Mouse (Mus musculus) CH12.LX (cell line): ENCODE measurements around the gene Fbxo36. TPM values are rescaled to one million over a fixed set of nuclear protein-coding genes. Genes with fewer than 3 reads are reported as not detected.

Experiments
- DNase-seq: peaks from one replicate; pipeline ENCODE4 v3.0.0-alpha.2; 2013; ENCODE audit errors: extremely low read depth
- H3K27ac ChIP-seq: 2 replicates; pipeline ENCODE4 v1.5.1; 2012; ENCODE audit warnings: low read depth, mild to moderate bottlenecking, control low read depth, moderate library complexity; ENCODE audit not compliant: insufficient read depth
- H3K27me3 ChIP-seq: replicated peaks from 2 replicates; pipeline ENCODE3; 2012; ENCODE audit warnings: inconsistent platforms
- H3K36me3 ChIP-seq, 2 experiments: replicated peaks in 1 of 2; 2 replicates each; pipeline versions ENCODE3 to v1.6.1; 2012; ENCODE audit warnings: inconsistent platforms in 1 of 2, low read length in 1 of 2, mild to moderate bottlenecking in 1 of 2, mixed read lengths in 1 of 2, moderate library complexity in 1 of 2; ENCODE audit not compliant: control insufficient read depth in 1 of 2, insufficient read depth in 1 of 2
- H3K4me1 ChIP-seq, 2 experiments: 2 replicates each; pipeline ENCODE4 v1.6.1; 2012; ENCODE audit warnings: inconsistent platforms in 1 of 2, moderate library complexity in 1 of 2; ENCODE audit not compliant: insufficient read depth in 2 of 2, control insufficient read depth in 1 of 2
- H3K4me2 ChIP-seq: 2 replicates; pipeline ENCODE4 v1.6.1; 2012; ENCODE audit warnings: low read depth, mild to moderate bottlenecking, control low read depth; ENCODE audit not compliant: poor library complexity, insufficient read depth, severe bottlenecking
- H3K4me3 ChIP-seq, 3 experiments: fragments of 150-350 bp in 1 of 3; sonication (generic) in 1 of 3; replicated peaks in 1 of 3; 2 replicates each; pipeline versions ENCODE3 to v1.5.1; 2011 to 2012; ENCODE audit warnings: low read depth in 2 of 3, low read length in 2 of 3, mild to moderate bottlenecking in 2 of 3, moderate library complexity in 2 of 3, control low read depth in 1 of 3, improper control_type of control experiment in 1 of 3, inconsistent platforms in 1 of 3, mixed read lengths in 1 of 3; ENCODE audit not compliant: poor library complexity in 1 of 3
- H3K79me2 ChIP-seq: replicated peaks from 2 replicates; pipeline ENCODE4 v1.6.1; 2012; ENCODE audit warnings: mild to moderate bottlenecking, moderate library complexity; ENCODE audit not compliant: control insufficient read depth, poor library complexity, insufficient read depth, severe bottlenecking; ENCODE audit errors: extremely low read depth
- H3K9ac ChIP-seq: 2 replicates; pipeline ENCODE4 v1.6.1; 2012; ENCODE audit warnings: low read depth, mild to moderate bottlenecking, control low read depth, moderate library complexity; ENCODE audit not compliant: insufficient read depth
- H3K9me3 ChIP-seq: replicated peaks from 2 replicates; pipeline ENCODE3; 2012; ENCODE audit warnings: low read length, inconsistent platforms, mixed read lengths
- BHLHE40 ChIP-seq: IDR thresholded peaks from 2 replicates; pipeline ENCODE4 v1.6.1; 2011; ENCODE audit warnings: mild to moderate bottlenecking, low read depth, low read length, improper control_type of control experiment
- E2F4 ChIP-seq: IDR thresholded peaks from 2 replicates; pipeline ENCODE4 v1.6.1; 2011; ENCODE audit warnings: low read depth, low read length, improper control_type of control experiment; ENCODE audit not compliant: insufficient replicate concordance
- ELF1 ChIP-seq: IDR thresholded peaks from 2 replicates; pipeline ENCODE4 v1.6.1; 2014; ENCODE audit warnings: low read depth, mild to moderate bottlenecking, inconsistent platforms, low read length, improper control_type of control experiment
- GABPA ChIP-seq: IDR thresholded peaks from 2 replicates; pipeline ENCODE4 v1.6.1; 2012; ENCODE audit warnings: low read depth, low read length, improper control_type of control experiment, inconsistent platforms; ENCODE audit not compliant: insufficient replicate concordance
- HCFC1 ChIP-seq: IDR thresholded peaks from 2 replicates; pipeline ENCODE4 v1.6.1; 2012; ENCODE audit warnings: low read depth, mild to moderate bottlenecking, inconsistent platforms, low read length, improper control_type of control experiment
- IRF4 ChIP-seq: IDR thresholded peaks from 2 replicates; pipeline ENCODE4 v1.6.1; 2014; ENCODE audit warnings: low read depth, mild to moderate bottlenecking, inconsistent platforms, low read length, improper control_type of control experiment
- JUN ChIP-seq: IDR thresholded peaks from 2 replicates; pipeline ENCODE4 v1.6.1; 2011; ENCODE audit warnings: low read depth, mild to moderate bottlenecking, low read length, improper control_type of control experiment, moderate library complexity; ENCODE audit not compliant: insufficient read depth
- JUND ChIP-seq: conservative IDR thresholded peaks from 2 replicates; pipeline ENCODE4 v1.6.1; 2011; ENCODE audit warnings: low read depth, low read length, improper control_type of control experiment
- MAX ChIP-seq: IDR thresholded peaks from 2 replicates; pipeline ENCODE4 v1.6.1; 2011; ENCODE audit warnings: low read length, improper control_type of control experiment
- MAZ ChIP-seq: IDR thresholded peaks from 2 replicates; pipeline ENCODE4 v1.6.1; 2012; ENCODE audit warnings: low read depth, mild to moderate bottlenecking, inconsistent platforms, low read length, improper control_type of control experiment, moderate library complexity
- MEF2A ChIP-seq: IDR thresholded peaks from 2 replicates; pipeline ENCODE4 v1.6.1; 2014; ENCODE audit warnings: low read depth, mild to moderate bottlenecking, inconsistent platforms, low read length, improper control_type of control experiment, borderline replicate concordance
- MXI1 ChIP-seq: IDR thresholded peaks from 2 replicates; pipeline ENCODE4 v1.6.1; 2011; ENCODE audit warnings: mild to moderate bottlenecking, low read depth, low read length, improper control_type of control experiment
- MYC ChIP-seq: IDR thresholded peaks from 2 replicates; pipeline ENCODE4 v1.6.1; 2011; ENCODE audit warnings: low read depth, mild to moderate bottlenecking, improper control_type of control experiment, low read length
- NRF1 ChIP-seq: IDR thresholded peaks from 2 replicates; pipeline ENCODE4 v1.6.1; 2014; ENCODE audit warnings: low read depth, mild to moderate bottlenecking, inconsistent platforms, low read length, improper control_type of control experiment, moderate library complexity
- PAX5 ChIP-seq: IDR thresholded peaks from 2 replicates; pipeline ENCODE4 v1.6.1; 2012; ENCODE audit warnings: low read length, inconsistent platforms, mixed read lengths
- POLR2AphosphoS2 ChIP-seq: IDR thresholded peaks from 2 replicates; pipeline ENCODE4 v1.6.1; 2011; ENCODE audit warnings: low read depth, low read length, improper control_type of control experiment
- TBP ChIP-seq: conservative IDR thresholded peaks from 2 replicates; pipeline ENCODE4 v1.6.1; 2011; ENCODE audit warnings: low read depth, low read length, improper control_type of control experiment
- TCF12 ChIP-seq: IDR thresholded peaks from 2 replicates; pipeline ENCODE4 v1.6.1; 2014; ENCODE audit warnings: low read depth, mild to moderate bottlenecking, inconsistent platforms, low read length, improper control_type of control experiment
- UBTF ChIP-seq: IDR thresholded peaks from 2 replicates; pipeline ENCODE4 v1.6.1; 2012; ENCODE audit warnings: low read depth, mild to moderate bottlenecking, inconsistent platforms, low read length, improper control_type of control experiment, moderate library complexity
- USF1 ChIP-seq: IDR thresholded peaks from 2 replicates; pipeline ENCODE4 v1.6.1; 2014; ENCODE audit warnings: low read depth, mild to moderate bottlenecking, inconsistent platforms, low read length, improper control_type of control experiment
- ZC3H11A ChIP-seq: IDR thresholded peaks from 2 replicates; pipeline ENCODE4 v1.6.1; 2012; ENCODE audit warnings: low read depth, mild to moderate bottlenecking, inconsistent platforms, low read length, improper control_type of control experiment
- ZKSCAN1 ChIP-seq: IDR thresholded peaks from 2 replicates; pipeline ENCODE4 v1.6.1; 2012; ENCODE audit warnings: low read depth, inconsistent platforms, low read length, improper control_type of control experiment, borderline replicate concordance
- dilution Hi-C: fragments of 300-500 bp; cut with MboI; formaldehyde crosslinking; loops from 2 replicates; pipeline ENCODE4 v1.14.3; 2020; ENCODE audit warnings: low sequenced_read_pairs; ENCODE audit not compliant: extremely low pct_unique_long_range_greater_than_20kb, extremely low pct_ligation_motif_present
- in situ Hi-C: fragments of 300-500 bp; cut with MboI; formaldehyde crosslinking; loops from 3 replicates; pipeline ENCODE4 v1.14.3; 2019; ENCODE audit warnings: low sequenced_read_pairs, low pct_ligation_motif_present, low pct_unique_long_range_greater_than_20kb, mixed read lengths
- polyA plus RNA-seq: library from polyadenylated mRNA; unstranded; fragments of >175 nt; gene quantifications from 2 replicates; pipeline ENCODE4 v1.2.1, GENCODE M21; 2012; ENCODE audit warnings: low read depth; ENCODE audit not compliant: insufficient read length
- total RNA-seq, 2 experiments: library from RNA; depleted of rRNA; stranded (reverse); fragments of 300-350 nt in 1 of 2; fragments of >200 nt in 1 of 2; gene quantifications; 2 replicates each; pipeline ENCODE4 v1.2.3; 2012 to 2014

Gene Fbxo36
- total and polyA plus RNA-seq, 3 experiments = 2.5 to 3.8 (median 3.0) TPM

DNA sequence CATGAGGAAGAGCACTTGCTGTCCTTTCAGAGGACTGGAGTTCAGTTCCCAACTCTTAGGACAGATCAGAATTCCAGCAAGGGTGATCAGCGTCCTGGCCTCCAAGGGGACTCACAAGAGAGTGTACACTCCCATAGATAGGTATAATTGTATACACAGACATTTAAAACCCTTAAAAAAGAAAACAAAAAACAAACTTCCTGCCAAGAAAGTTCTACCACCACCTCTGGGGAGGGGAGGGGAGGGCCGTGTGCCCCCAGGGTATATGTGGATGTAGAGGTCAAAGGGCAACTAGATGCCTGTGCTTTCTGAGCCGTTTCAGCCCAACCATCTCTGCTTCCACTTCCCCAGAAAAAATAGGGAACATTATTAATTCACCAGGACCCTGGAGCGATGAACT is 33.3 kb downstream of the Fbxo36 start:
- Histone ChIP-seq H3K27me3 (no peaks in the 10 kb centered on the region), H3K27ac (no peak overlapping the region), H3K36me3 (no peaks in the 10 kb centered on the region), H3K9ac (no peak overlapping the region), H3K4me2 (no peak overlapping the region), H3K4me1 (peaks cover 0 to 18% of the 10 kb centered on the region in 2 experiments; a peak in 2 of 4 replicates), H3K9me3 (no peaks in the 10 kb centered on the region), H3K4me3 (no peak overlapping the region), H3K79me2 (no peaks in the 10 kb centered on the region)
- DNase-seq = no peak
- dilution Hi-C loops (no loop called here), in situ Hi-C loops (loop anchor here (10.0 kb wide), 1 partner anchor 148 kb away; no protein-coding TSS in a partner anchor)
- TF ChIP-seq ZC3H11A (no peak), NRF1 (no peak), PAX5 (no peak), ELF1 (no peak), E2F4 (no peak), BHLHE40 (no peak), TCF12 (no peak), MEF2A (no peak), MXI1 (no peak), IRF4 (no peak)

DNA sequence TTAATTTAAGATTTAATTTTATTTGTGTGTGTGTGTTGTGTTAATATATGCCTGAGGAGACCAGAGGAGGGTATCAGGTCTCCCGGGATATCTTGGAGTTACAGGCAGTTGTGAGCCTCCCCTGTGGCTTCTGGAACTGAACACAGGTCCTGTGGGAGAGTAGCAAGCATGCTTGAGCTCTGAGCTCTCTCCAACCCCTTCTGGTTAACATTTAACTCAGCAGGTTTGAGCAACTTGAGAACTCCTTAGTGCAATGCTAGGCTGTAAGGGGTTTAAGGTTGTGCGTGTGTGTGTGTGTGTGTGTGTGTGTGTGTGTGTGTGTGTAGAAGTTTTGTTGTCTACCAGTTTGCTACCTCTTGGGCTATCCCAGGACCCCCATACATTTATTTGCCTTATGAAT is 37.9 kb downstream of the Fbxo36 start:
- Histone ChIP-seq H3K9ac (no peak overlapping the region), H3K9me3 (no peaks in the 10 kb centered on the region), H3K79me2 (no peaks in the 10 kb centered on the region), H3K27ac (no peak overlapping the region), H3K4me2 (no peak overlapping the region), H3K4me3 (no peak overlapping the region), H3K27me3 (no peaks in the 10 kb centered on the region), H3K36me3 (no peaks in the 10 kb centered on the region), H3K4me1 (no peaks in the 10 kb centered on the region)
- in situ Hi-C loops = loop anchor here (10.0 kb wide), 1 partner anchor 153 kb away; no protein-coding TSS in a partner anchor
- no peak for DNase-seq
- no peak for TF ChIP-seq HCFC1
- no peak for TF ChIP-seq MYC
- no peak for TF ChIP-seq MAX
- no peak for TF ChIP-seq USF1
- TF ChIP-seq POLR2AphosphoS2 = no peak
- TF ChIP-seq PAX5 = no peak
- no peak for TF ChIP-seq MXI1
- no peak for TF ChIP-seq JUN
- TF ChIP-seq UBTF = no peak
- TF ChIP-seq JUND = no peak
- no peak for TF ChIP-seq MAZ
- no peak for TF ChIP-seq E2F4
- TF ChIP-seq ZKSCAN1 = no peak
- no peak for TF ChIP-seq GABPA
- TF ChIP-seq TBP = no peak
- dilution Hi-C loops = no loop called here
